In genomic region chr14:40955596-40956251, GRCm38 (mm10) we compare ENCODE assay signal across 8 mouse cellular contexts. TPM values are rescaled to one million over a fixed set of nuclear protein-coding genes. Genes with fewer than 3 reads are reported as not detected.
DNase-seq lines count a peak whose midpoint lies in the region; ATAC-seq and TF ChIP-seq lines count a peak whose summit lies in the region.

No protein-coding gene starts in this region.

- H3K36me3 ChIP-seq in ES-Bruce4 (ENCODE audit: control insufficient read depth, insufficient read depth, low read length, poor library complexity, severe bottlenecking): no peaks in the 10 kb centered on the region
- no peaks in the 10 kb centered on the region for H3K36me3 ChIP-seq in embryonic facial prominence, embryonic 14.5 days (ENCODE audit: control insufficient read depth, insufficient read depth, low read length)
- no peaks in the 10 kb centered on the region for H3K36me3 ChIP-seq in hindbrain, embryonic 11.5 days (ENCODE audit: control insufficient read depth, insufficient read depth, low read length)
- H3K36me3 ChIP-seq in limb, embryonic 11.5 days (ENCODE audit: control insufficient read depth, insufficient read depth, low read length): no peaks in the 10 kb centered on the region
- H3K36me3 ChIP-seq in neural tube, embryonic 15.5 days: no peaks in the 10 kb centered on the region

- 0 out of 2 replicates have a peak overlapping the region, but pooled peaks have one; percentile 16 for H3K9ac ChIP-seq in ES-Bruce4 (ENCODE audit: low read depth, poor library complexity, severe bottlenecking)
- H3K9ac ChIP-seq in embryonic facial prominence, embryonic 14.5 days (ENCODE audit: low read depth, low read length): peak overlapping the region; percentile 55
- peak overlapping the region; percentile 69 for H3K9ac ChIP-seq in hindbrain, embryonic 11.5 days (ENCODE audit: low read depth, low read length)
- H3K9ac ChIP-seq in limb, embryonic 11.5 days (ENCODE audit: low read length): peak overlapping the region; percentile 0; the same call in 1 of the 2 replicates
- H3K9ac ChIP-seq in neural tube, embryonic 15.5 days (replicated peaks): peak overlapping the region; percentile 30

- TF ChIP-seq POLR2A in ES-Bruce4 (IDR thresholded peaks at IDR 0.05; ENCODE audit: insufficient read depth, low read length): no peak

- TF ChIP-seq EP300 in ES-Bruce4 (IDR thresholded peaks at IDR 0.05; ENCODE audit: insufficient read depth, low read depth, low read length): no peak

- 8% methylated on average over 10 of the region's 10 CpGs for WGBS in embryonic facial prominence, embryonic 14.5 days
- WGBS in hindbrain, embryonic 11.5 days: 7% methylated on average over 10 of the region's 10 CpGs
- 34% methylated on average over 10 of the region's 10 CpGs for WGBS in limb, embryonic 11.5 days
- WGBS in neural tube, embryonic 15.5 days: 3% methylated on average over 10 of the region's 10 CpGs

- H3K27ac ChIP-seq in ES-Bruce4 (ENCODE audit: insufficient read depth, low read length): peak overlapping the region; percentile 80
- peak overlapping the region; percentile 89 for H3K27ac ChIP-seq in embryonic facial prominence, embryonic 14.5 days (replicated peaks; ENCODE audit: low read depth, low read length)
- H3K27ac ChIP-seq in hindbrain, embryonic 11.5 days (ENCODE audit: low read depth, low read length): peak overlapping the region; percentile 99
- peak overlapping the region; percentile 86 for H3K27ac ChIP-seq in limb, embryonic 11.5 days (replicated peaks; ENCODE audit: low read depth, low read length)
- peak overlapping the region; percentile 89 for H3K27ac ChIP-seq in neural tube, embryonic 15.5 days (replicated peaks)

- H3K4me3 ChIP-seq in ES-Bruce4 (ENCODE audit: low read depth, low read length): peak overlapping the region; percentile 15
- peak overlapping the region; percentile 9; the same call in 1 of the 2 replicates for H3K4me3 ChIP-seq in embryonic facial prominence, embryonic 14.5 days (ENCODE audit: low read depth, low read length)
- 0 out of 2 replicates have a peak overlapping the region, but pooled peaks have one; percentile 8 for H3K4me3 ChIP-seq in hindbrain, embryonic 11.5 days (ENCODE audit: low read depth, low read length)
- no peak overlapping the region for H3K4me3 ChIP-seq in limb, embryonic 11.5 days (ENCODE audit: low read depth, low read length)
- H3K4me3 ChIP-seq in neural tube, embryonic 15.5 days (replicated peaks): no peak overlapping the region

- no peak for TF ChIP-seq CTCF in ES-Bruce4 (IDR thresholded peaks at IDR 0.05; ENCODE audit: low read depth, low read length)

- H3K4me2 ChIP-seq in embryonic facial prominence, embryonic 14.5 days (ENCODE audit: low read depth, low read length): peak overlapping the region; percentile 42
- peak overlapping the region; percentile 31 for H3K4me2 ChIP-seq in hindbrain, embryonic 11.5 days (replicated peaks; ENCODE audit: low read depth, low read length)
- peak overlapping the region; percentile 11; the same call in 1 of the 2 replicates for H3K4me2 ChIP-seq in limb, embryonic 11.5 days (ENCODE audit: low read depth, severe bottlenecking)
- H3K4me2 ChIP-seq in neural tube, embryonic 15.5 days: peak overlapping the region; percentile 51

- 0 out of 2 replicates have a peak, but pooled peaks have one; percentile 6 for ATAC-seq in cerebellum, adult (ENCODE audit: insufficient number of reproducible peaks, low FRiP score, low TSS enrichment)
- ATAC-seq in embryonic facial prominence, embryonic 14.5 days (ENCODE audit: low read depth): peak; percentile 39
- peak; percentile 23 for ATAC-seq in hindbrain, embryonic 11.5 days (ENCODE audit: low FRiP score)
- no peak; the same call in 1 of the 2 replicates for ATAC-seq in limb, embryonic 11.5 days (ENCODE audit: insufficient number of reproducible peaks, low FRiP score, low TSS enrichment, low read depth)
- ATAC-seq in neural tube, embryonic 15.5 days (ENCODE audit: low FRiP score): peak; percentile 68

- no peak for DNase-seq in cerebellum, adult 11-12 months
- DNase-seq in embryonic facial prominence, embryonic 14.5 days (ENCODE audit: low spot score): peak; percentile 68
- DNase-seq in hindbrain, embryonic 11.5 days (ENCODE audit: low spot score): peak; percentile 72
- DNase-seq in limb, embryonic 11.5 days (ENCODE audit: low spot score): no peak
- DNase-seq in ovary, postnatal 10 days (ENCODE audit: low spot score): no peak

- peaks cover 16% of the 10 kb centered on the region for H3K4me1 ChIP-seq in ES-Bruce4 (ENCODE audit: control insufficient read depth, insufficient read depth, low read length)
- H3K4me1 ChIP-seq in embryonic facial prominence, embryonic 14.5 days (ENCODE audit: control insufficient read depth, insufficient read depth, low read length): peaks cover 73% of the 10 kb centered on the region
- H3K4me1 ChIP-seq in hindbrain, embryonic 11.5 days (replicated peaks; ENCODE audit: control insufficient read depth, insufficient read depth, low read length): peaks cover 42% of the 10 kb centered on the region
- peaks cover 56% of the 10 kb centered on the region for H3K4me1 ChIP-seq in limb, embryonic 11.5 days (ENCODE audit: control insufficient read depth, insufficient read depth, low read length)
- peaks cover 68% of the 10 kb centered on the region for H3K4me1 ChIP-seq in neural tube, embryonic 15.5 days

- H3K9me3 ChIP-seq in ES-Bruce4 (replicated peaks; ENCODE audit: control insufficient read depth, insufficient read depth, low read length, poor library complexity, severe bottlenecking): no peaks in the 10 kb centered on the region
- no peaks in the 10 kb centered on the region for H3K9me3 ChIP-seq in embryonic facial prominence, embryonic 14.5 days (ENCODE audit: control insufficient read depth, low read length)
- H3K9me3 ChIP-seq in hindbrain, embryonic 11.5 days (ENCODE audit: control insufficient read depth, low read length): no peaks in the 10 kb centered on the region
- no peaks in the 10 kb centered on the region for H3K9me3 ChIP-seq in limb, embryonic 11.5 days (ENCODE audit: control insufficient read depth, low read length)
- H3K9me3 ChIP-seq in neural tube, embryonic 15.5 days (replicated peaks): no peaks in the 10 kb centered on the region

- no peaks in the 10 kb centered on the region for H3K27me3 ChIP-seq in ES-Bruce4 (ENCODE audit: control insufficient read depth, insufficient read depth, low read length, poor library complexity, severe bottlenecking)
- H3K27me3 ChIP-seq in embryonic facial prominence, embryonic 14.5 days (replicated peaks; ENCODE audit: control insufficient read depth, insufficient read depth, low read length): no peaks in the 10 kb centered on the region
- H3K27me3 ChIP-seq in hindbrain, embryonic 11.5 days (ENCODE audit: control insufficient read depth, insufficient read depth, low read length): no peaks in the 10 kb centered on the region
- H3K27me3 ChIP-seq in limb, embryonic 11.5 days (ENCODE audit: control insufficient read depth, insufficient read depth, low read length): no peaks in the 10 kb centered on the region
- no peaks in the 10 kb centered on the region for H3K27me3 ChIP-seq in neural tube, embryonic 15.5 days (replicated peaks)

RNA-seq across cellular contexts. Expression of gene Tspan14, which starts 10.9 kb away (rescaled TPM):
- polyA plus RNA-seq in ES-Bruce4 (2011; ENCODE audit: insufficient read depth, insufficient read length, low read depth, missing spikeins): 58.8 and 60.0 TPM in 2 replicates
- 72.7 and 76.2 TPM in 2 replicates for polyA plus RNA-seq in embryonic facial prominence, embryonic 14.5 days (2014; fragmentation: Nextera tagmentation; extraction: Ambion mirVana)
- polyA plus RNA-seq in hindbrain, embryonic 11.5 days (2014; fragmentation: Nextera tagmentation; extraction: Ambion mirVana): 96.5 and 105 TPM in 2 replicates
- polyA plus RNA-seq in limb, embryonic 11.5 days (2014; fragmentation: Nextera tagmentation; extraction: Ambion mirVana): 79.5 and 87.0 TPM in 2 replicates
- 45.5 and 53.0 TPM in 2 replicates for polyA plus RNA-seq in neural tube, embryonic 15.5 days (2015; fragmentation: Nextera tagmentation; extraction: Ambion mirVana)

RNA-seq across cellular contexts. Expression of gene Fam213a, which starts 57.9 kb away (rescaled TPM):
- 24.8 and 27.5 TPM in 2 replicates for polyA plus RNA-seq in ES-Bruce4 (2011; ENCODE audit: insufficient read depth, insufficient read length, low read depth, missing spikeins)
- 35.7 and 39.7 TPM in 2 replicates for polyA plus RNA-seq in embryonic facial prominence, embryonic 14.5 days (2014; fragmentation: Nextera tagmentation; extraction: Ambion mirVana)
- 54.9 and 65.8 TPM in 2 replicates for polyA plus RNA-seq in hindbrain, embryonic 11.5 days (2014; fragmentation: Nextera tagmentation; extraction: Ambion mirVana)
- 37.7 and 38.1 TPM in 2 replicates for polyA plus RNA-seq in limb, embryonic 11.5 days (2014; fragmentation: Nextera tagmentation; extraction: Ambion mirVana)
- polyA plus RNA-seq in neural tube, embryonic 15.5 days (2015; fragmentation: Nextera tagmentation; extraction: Ambion mirVana): 93.2 and 96.7 TPM in 2 replicates

Comparison
In these comparisons a context has a peak if more than half of its experiments do, and no peak if none do; other contexts are left out.
1. DNase-seq: peak in embryonic facial prominence, embryonic 14.5 days (single experiment) and hindbrain, embryonic 11.5 days (single experiment); none in cerebellum, adult 11-12 months (single experiment), limb, embryonic 11.5 days (single experiment) and ovary, postnatal 10 days (single experiment).
2. H3K4me3 ChIP-seq: peak in ES-Bruce4 (single experiment), embryonic facial prominence, embryonic 14.5 days (single experiment) and hindbrain, embryonic 11.5 days (single experiment); none in limb, embryonic 11.5 days (single experiment) and neural tube, embryonic 15.5 days (single experiment).
3. H3K9ac ChIP-seq: peak in every context shown above with its lines; median percentile 69 in hindbrain, embryonic 11.5 days; 55 in embryonic facial prominence, embryonic 14.5 days; 30 in neural tube, embryonic 15.5 days; 16 in ES-Bruce4; 0 in limb, embryonic 11.5 days.
4. Peak in every context shown above with its lines, with median percentiles within 50 percentile points of each other: H3K27ac ChIP-seq and H3K4me2 ChIP-seq.